Mouse (Mus musculus) kidney, postnatal 0 days (tissue): ENCODE measurements around the gene Sidt1. TPM values are rescaled to one million over a fixed set of nuclear protein-coding genes. Genes with fewer than 3 reads are reported as not detected.
A peak's percentile ranks its signal among the peaks of the same experiment; 100 is the strongest.

ENCODE experiments used
- ATAC-seq: fragments of 200-750 bp; cut with Nextera tagmentation; replicated peaks from 2 replicates; pipeline ENCODE4 v1.8.0; 2017; ENCODE audit warnings: low read depth, moderate number of reproducible peaks, moderate TSS enrichment, moderate library complexity; ENCODE audit not compliant: low FRiP score
- DNase-seq: peaks from one replicate; pipeline ENCODE4 v3.0.0-alpha.2; 2016; ENCODE audit warnings: low spot score
- H3K27ac ChIP-seq: fragments of 300-500 bp; sonication (generic); 2 replicates; pipeline ENCODE4 v1.5.1; 2014; ENCODE audit warnings: mild to moderate bottlenecking
- H3K27me3 ChIP-seq: fragments of 300-500 bp; sonication (generic); 2 replicates; pipeline ENCODE4 v1.6.1; 2014; ENCODE audit warnings: low read length, mixed read lengths; ENCODE audit not compliant: insufficient read depth
- H3K36me3 ChIP-seq: fragments of 300-500 bp; sonication (generic); 2 replicates; pipeline ENCODE4 v1.6.1; 2014; ENCODE audit warnings: low read length, mixed read lengths; ENCODE audit not compliant: insufficient read depth
- H3K4me1 ChIP-seq: fragments of 300-500 bp; sonication (generic); replicated peaks from 2 replicates; pipeline ENCODE4 v1.6.1; 2014; ENCODE audit warnings: antibody characterized with exemption, low read length, mixed read lengths; ENCODE audit not compliant: insufficient read depth
- H3K4me2 ChIP-seq: fragments of 300-500 bp; sonication (generic); 2 replicates; pipeline ENCODE4 v1.6.1; 2014; ENCODE audit warnings: mild to moderate bottlenecking, low read length, moderate library complexity, mixed read lengths
- H3K4me3 ChIP-seq: fragments of 300-500 bp; sonication (generic); replicated peaks from 2 replicates; pipeline ENCODE4 v1.5.1; 2014; ENCODE audit warnings: low read depth, low read length
- H3K9ac ChIP-seq: fragments of 300-500 bp; sonication (generic); 2 replicates; pipeline ENCODE4 v1.6.1; 2014; ENCODE audit warnings: low read depth, low read length
- H3K9me3 ChIP-seq: fragments of 300-500 bp; sonication (generic); replicated peaks from 2 replicates; pipeline ENCODE4 v1.6.1; 2016; ENCODE audit warnings: low read length, inconsistent platforms, mixed read lengths
- CTCF ChIP-seq: IDR thresholded peaks from 2 replicates; pipeline ENCODE4 v1.5.1; 2016; ENCODE audit warnings: antibody characterized with exemption, low read depth, mild to moderate bottlenecking, moderate library complexity
- WGBS: fragments of 180-500 bp; shearing (Covaris S2); extraction: QIAGEN DNeasy Blood & Tissue Kit; methylation state at CpG from one replicate; pipeline ENCODE4 v1.1.7; 2014; 5-methylcytosine and 5-hydroxymethylcytosine counted together
- polyA plus RNA-seq: library from polyadenylated mRNA; unstranded; fragments of >200 nt; fragmentation: Nextera tagmentation; extraction: Ambion mirVana; gene quantifications from 2 replicates; pipeline ENCODE4 v1.2.1, GENCODE M21; 2015

The Sidt1 gene
- polyA plus RNA-seq, 1 experiment from 2014 or later: 1.4 TPM

GRCm38 (mm10) chr16:44331995-44332860 is 768 bp downstream of the Sidt1 start:
- DNase-seq: peak; percentile 15
- peak overlapping the region; percentile 100 for H3K4me2 ChIP-seq
- H3K27me3 ChIP-seq: 0 out of 2 replicates have a peak, but pooled peaks cover 6% of the 10 kb centered on the region
- peak overlapping the region; percentile 62 for H3K9ac ChIP-seq
- H3K4me3 ChIP-seq: peak overlapping the region; percentile 55
- ATAC-seq: no peak; the same call in 1 of the 2 replicates
- H3K9me3 ChIP-seq: no peaks in the 10 kb centered on the region
- H3K27ac ChIP-seq: no peak overlapping the region
- H3K36me3 ChIP-seq: no peaks in the 10 kb centered on the region
- WGBS: 2% methylated on average over 59 of the region's 60 CpGs
- TF ChIP-seq CTCF: no peak
- peaks cover 8% of the 10 kb centered on the region for H3K4me1 ChIP-seq

GRCm38 (mm10) chr16:44331671-44331994 is 1.4 kb downstream of the Sidt1 start:
- peak overlapping the region; percentile 55 for H3K4me3 ChIP-seq
- H3K4me1 ChIP-seq: peaks cover 8% of the 10 kb centered on the region
- H3K4me2 ChIP-seq: peak overlapping the region; percentile 100
- H3K27ac ChIP-seq: no peak overlapping the region
- TF ChIP-seq CTCF: no peak
- WGBS: 16% methylated on average over 6 of the region's 6 CpGs
- no peak for ATAC-seq
- H3K9me3 ChIP-seq: no peaks in the 10 kb centered on the region
- 0 out of 2 replicates have a peak overlapping the region, but pooled peaks have one; percentile 62 for H3K9ac ChIP-seq
- 0 out of 2 replicates have a peak, but pooled peaks cover 6% of the 10 kb centered on the region for H3K27me3 ChIP-seq
- no peak for DNase-seq
- no peaks in the 10 kb centered on the region for H3K36me3 ChIP-seq

GRCm38 (mm10) chr16:44331154-44331553 is 1.8 kb downstream of the Sidt1 start:
- Histone ChIP-seq H3K4me3 (no peak overlapping the region), H3K4me2 (no peak overlapping the region), H3K9ac (no peak overlapping the region), H3K27ac (no peak overlapping the region), H3K4me1 (peaks cover 8% of the 10 kb centered on the region), H3K27me3 (0 out of 2 replicates have a peak, but pooled peaks cover 6% of the 10 kb centered on the region), H3K36me3 (no peaks in the 10 kb centered on the region), H3K9me3 (no peaks in the 10 kb centered on the region)
- no peak for TF ChIP-seq CTCF
- 22% methylated on average over 9 of the region's 9 CpGs for WGBS
- DNase-seq: no peak
- ATAC-seq: no peak; the same call in 1 of the 2 replicates

- Histone ChIP-seq H3K9me3 (no peaks in the 10 kb centered on the region), H3K4me3 (no peak overlapping the region), H3K36me3 (no peaks in the 10 kb centered on the region), H3K27ac (no peak overlapping the region), H3K9ac (no peak overlapping the region), H3K4me1 (peaks cover 8% of the 10 kb centered on the region), H3K27me3 (0 out of 2 replicates have a peak, but pooled peaks cover 6% of the 10 kb centered on the region), H3K4me2 (no peak overlapping the region)
- 0 out of 2 replicates have a peak, but pooled peaks have one; percentile 10 for TF ChIP-seq CTCF
- DNase-seq: no peak
- no peak for ATAC-seq
- WGBS: 88% methylated on average over 9 of the region's 9 CpGs
Observed at GRCm38 (mm10) chr16:44330657-44331056, 2.3 kb downstream of the Sidt1 start.

GRCm38 (mm10) chr16:44328644-44329043 is 4.4 kb downstream of the Sidt1 start:
- WGBS: 44% methylated on average over 4 of the region's 4 CpGs
- peaks cover 8% of the 10 kb centered on the region for H3K4me1 ChIP-seq
- H3K4me3 ChIP-seq: no peak overlapping the region
- DNase-seq (no peak), ATAC-seq (no peak)
- H3K36me3 ChIP-seq: no peaks in the 10 kb centered on the region
- 0 out of 2 replicates have a peak, but pooled peaks cover 6% of the 10 kb centered on the region for H3K27me3 ChIP-seq
- H3K4me2 ChIP-seq: no peak overlapping the region
- H3K9ac ChIP-seq: no peak overlapping the region
- no peak for TF ChIP-seq CTCF
- H3K27ac ChIP-seq: no peak overlapping the region
- H3K9me3 ChIP-seq: no peaks in the 10 kb centered on the region

GRCm38 (mm10) chr16:44320232-44320631 is 12.8 kb downstream of the Sidt1 start:
- no peak overlapping the region for H3K4me2 ChIP-seq
- no peak overlapping the region for H3K27ac ChIP-seq
- H3K9me3 ChIP-seq: no peaks in the 10 kb centered on the region
- no peaks in the 10 kb centered on the region for H3K36me3 ChIP-seq
- no peak for TF ChIP-seq CTCF
- no peak overlapping the region for H3K9ac ChIP-seq
- ATAC-seq (no peak), DNase-seq (no peak)
- H3K27me3 ChIP-seq: no peaks in the 10 kb centered on the region
- no peak overlapping the region for H3K4me3 ChIP-seq
- H3K4me1 ChIP-seq: 0 out of 2 replicates have a peak, but pooled peaks cover 4% of the 10 kb centered on the region
- 75% methylated on average over 3 of the region's 3 CpGs for WGBS
